Mouse (Mus musculus) fibroblast of lung, adult 2 months (primary cell): ENCODE data around the gene Efnb3.

Source experiments
- DNase-seq: peaks from one replicate; pipeline ENCODE4 v3.0.0-alpha.2; 2011; ENCODE audit warnings: low read depth

Efnb3 gene

GRCm38 (mm10) chr11:69559851-69560765, at the start of gene Efnb3:
Efnb3 (minus strand) TSS chr11:69560205.
- DNase-seq, result no peak

GRCm38 (mm10) chr11:69609416-69609815, 49.4 kb upstream of the Efnb3 start:
- no peak for DNase-seq

DNA sequence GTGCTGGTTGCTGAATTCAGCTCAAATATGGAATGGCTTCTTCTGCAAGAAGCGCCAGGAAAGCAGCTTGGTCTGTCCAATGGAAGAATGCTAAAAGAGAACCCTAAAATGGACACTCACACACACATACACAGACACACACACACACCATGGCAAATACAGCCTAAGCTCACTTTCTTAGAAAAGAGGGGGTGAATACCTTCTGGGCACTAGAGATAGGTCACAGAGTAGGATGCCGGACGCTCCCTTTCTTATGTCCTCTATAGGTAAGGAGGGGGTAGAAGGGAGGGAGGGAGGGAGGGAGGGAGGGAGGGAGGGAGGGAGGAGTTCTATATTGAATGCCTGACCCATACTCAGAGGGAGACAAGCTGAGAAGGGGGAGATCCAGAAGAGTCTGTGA, 48.5 kb upstream of the Efnb3 start:
- no peak for DNase-seq

DNA sequence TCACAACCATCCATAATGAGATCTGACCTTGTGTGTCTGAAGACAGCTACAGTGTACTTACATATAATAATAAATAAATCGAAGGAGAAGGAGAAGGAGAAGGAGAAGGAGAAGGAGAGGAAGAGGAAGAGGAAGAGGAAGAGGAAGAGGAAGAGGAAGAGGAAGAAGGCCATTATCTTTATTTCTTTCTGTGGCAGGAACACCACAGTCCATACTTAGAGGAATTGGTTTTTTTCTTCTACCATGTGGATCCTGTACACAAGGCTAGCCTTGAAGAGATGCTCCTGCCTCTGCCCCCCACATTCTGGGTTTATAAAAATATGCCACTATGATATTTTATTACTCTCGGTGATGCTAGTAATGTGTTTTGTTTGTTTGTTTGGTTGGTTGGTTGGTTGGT, 46.8 kb upstream of the Efnb3 start:
- DNase-seq, result no peak

DNA sequence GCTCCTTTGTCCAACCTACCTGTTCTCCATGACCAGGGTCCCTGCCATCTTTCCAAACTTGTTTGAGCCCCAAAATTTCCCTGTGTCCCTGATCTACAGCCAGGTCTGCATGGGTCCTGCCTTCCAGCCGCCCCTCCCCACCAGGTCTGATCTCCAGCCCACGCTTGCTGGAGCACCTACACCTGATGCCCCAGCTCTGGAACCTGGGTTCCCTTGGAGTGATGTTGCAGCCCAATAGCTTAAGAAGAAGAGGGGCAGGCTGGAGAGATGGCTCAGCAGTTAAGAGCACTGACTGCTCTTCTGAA, 46.4 kb upstream of the Efnb3 start:
- DNase-seq, result no peak

DNA sequence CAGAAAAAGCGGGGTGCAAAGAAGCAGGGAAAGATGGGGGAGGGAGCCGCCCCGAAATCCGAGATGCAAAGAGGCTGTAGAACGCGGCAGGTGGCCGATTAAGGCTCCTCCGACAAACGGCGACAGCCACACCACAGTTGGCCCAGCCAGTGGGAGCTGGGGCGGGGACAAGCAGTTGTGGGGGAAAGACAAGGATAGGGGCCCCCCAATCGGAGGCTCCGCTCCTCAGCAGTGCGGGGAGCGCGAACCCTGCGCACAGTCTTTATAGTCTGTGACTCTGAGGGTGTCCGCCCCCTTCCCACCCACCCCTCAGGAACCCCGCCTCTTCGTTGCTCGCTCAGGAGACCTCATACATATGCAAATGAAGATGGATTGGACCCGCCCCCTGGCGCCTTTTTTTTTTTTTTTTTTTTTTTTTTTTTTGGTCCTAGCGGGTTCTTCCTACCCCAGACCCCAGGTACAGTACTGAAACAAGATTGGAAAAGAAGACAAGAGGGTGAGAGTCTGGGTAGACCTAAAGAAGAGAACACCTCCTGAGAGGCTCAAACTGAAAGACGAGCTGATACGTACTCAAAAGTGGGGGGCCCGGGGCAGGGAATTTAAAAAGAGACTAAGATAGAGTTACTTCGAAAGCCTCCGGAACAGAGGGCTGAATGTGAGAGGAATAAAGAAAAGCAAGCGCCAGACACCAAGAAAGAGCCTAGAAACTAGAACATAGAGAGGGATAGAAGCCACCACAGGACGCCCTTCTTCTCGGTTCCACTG, 45.9 kb upstream of the Efnb3 start, which contains the start of gene Atp1b2:
TSS of gene Atp1b2 (minus strand) at position 217 of the 765 bp plus-strand sequence.
- no peak for DNase-seq

- DNase-seq, result no peak
Measured at GRCm38 (mm10) chr11:69604795-69605664, 45.0 kb upstream of the Efnb3 start.

DNA sequence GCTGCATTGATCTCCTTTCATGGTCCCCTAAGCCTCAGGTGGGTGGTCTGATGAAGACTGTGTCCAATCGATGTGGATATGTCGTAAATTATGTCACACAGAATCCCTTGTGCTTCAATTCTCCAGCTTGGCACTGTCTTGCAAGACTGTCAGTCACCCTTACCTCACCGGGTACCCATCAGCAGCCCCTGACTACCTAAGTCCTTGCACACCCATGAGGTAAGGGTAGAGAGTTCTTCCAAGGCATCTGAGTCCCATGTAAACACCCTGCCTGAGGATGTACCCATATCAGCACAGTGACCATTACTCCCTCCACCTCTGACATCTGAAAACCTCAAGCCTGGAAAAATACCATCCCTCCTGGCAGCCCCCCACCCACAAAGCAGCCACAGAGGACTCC, 44.3 kb upstream of the Efnb3 start:
- DNase-seq, result no peak

GRCm38 (mm10) chr11:69603516-69603915, 43.5 kb upstream of the Efnb3 start:
- no peak for DNase-seq

DNA sequence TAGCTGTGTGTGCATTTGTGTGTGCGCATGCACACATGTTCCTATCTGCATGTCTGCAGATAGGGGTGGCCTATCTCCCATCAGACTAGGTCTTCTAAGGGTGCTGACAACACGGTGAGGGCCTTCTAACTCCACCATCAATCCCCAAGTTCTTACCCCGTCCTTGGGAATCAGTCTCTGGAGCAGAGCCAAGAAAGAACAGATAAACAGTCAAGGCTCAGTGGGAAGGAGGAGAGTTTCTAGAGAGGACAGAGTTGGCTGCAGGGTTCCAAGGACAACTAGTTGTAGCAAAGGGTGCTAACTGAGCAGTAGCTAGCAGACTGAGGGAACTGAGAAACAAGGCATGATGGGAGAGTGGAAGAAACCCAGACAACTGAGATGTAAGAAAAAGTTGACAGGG, 41.8 kb upstream of the Efnb3 start:
- DNase-seq, result no peak

DNA sequence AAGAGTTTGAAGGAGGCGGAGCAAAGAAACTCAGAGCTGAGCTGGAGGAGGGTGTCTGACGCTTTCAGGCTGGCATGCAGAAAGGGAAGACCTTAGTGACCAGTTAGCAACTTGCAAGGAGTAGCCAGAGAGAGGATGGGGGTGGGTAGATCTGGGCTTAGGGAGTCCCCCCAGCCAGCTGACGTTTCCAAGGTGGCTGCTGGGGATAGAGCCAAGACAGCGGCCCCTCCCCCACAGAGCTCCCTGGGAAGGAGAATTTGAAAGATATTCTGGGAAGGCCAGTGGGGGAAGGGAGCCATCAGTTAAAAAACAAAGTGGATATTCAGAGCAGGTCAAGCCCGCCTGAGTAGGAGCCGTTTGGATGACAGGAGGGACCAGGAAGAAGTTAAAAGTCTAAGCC, 40.1 kb upstream of the Efnb3 start:
- no peak for DNase-seq

DNA sequence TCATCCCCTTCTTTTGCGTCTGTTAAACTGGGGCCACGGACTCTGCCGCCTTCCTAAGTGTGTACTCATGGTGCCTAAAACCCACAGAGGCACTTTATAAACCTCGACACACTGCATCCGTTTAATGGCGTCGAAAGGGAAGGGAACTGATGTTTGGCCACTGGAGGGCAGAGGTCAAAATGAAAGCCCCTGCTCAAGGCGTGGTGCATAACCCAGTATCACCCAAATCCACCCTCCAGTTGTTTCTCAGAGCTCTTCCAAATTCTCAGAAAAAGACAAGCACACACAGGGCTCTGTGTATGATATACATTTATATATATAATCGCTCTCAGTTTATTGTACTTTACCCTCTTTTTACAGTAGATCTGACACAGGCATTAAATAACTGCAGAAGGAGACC, 39.4 kb upstream of the Efnb3 start:
- no peak for DNase-seq

DNA sequence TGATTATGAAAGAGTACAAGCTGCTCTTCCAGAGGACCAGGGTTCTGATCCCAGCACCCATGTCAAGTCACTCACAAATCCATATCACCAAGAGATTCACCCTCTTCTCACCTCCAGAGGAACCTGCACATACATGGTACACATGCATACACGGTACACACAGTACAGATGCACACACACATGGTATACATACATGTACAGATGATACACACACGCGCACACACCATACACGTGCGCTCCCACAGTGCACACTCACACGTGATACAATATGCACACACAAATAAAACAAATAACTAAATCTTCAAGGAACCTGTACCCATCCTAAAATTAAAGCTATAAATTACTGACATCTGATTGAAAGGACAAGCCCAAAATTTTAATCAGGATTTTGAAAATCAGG, 34.8 kb upstream of the Efnb3 start:
- no peak for DNase-seq

DNA sequence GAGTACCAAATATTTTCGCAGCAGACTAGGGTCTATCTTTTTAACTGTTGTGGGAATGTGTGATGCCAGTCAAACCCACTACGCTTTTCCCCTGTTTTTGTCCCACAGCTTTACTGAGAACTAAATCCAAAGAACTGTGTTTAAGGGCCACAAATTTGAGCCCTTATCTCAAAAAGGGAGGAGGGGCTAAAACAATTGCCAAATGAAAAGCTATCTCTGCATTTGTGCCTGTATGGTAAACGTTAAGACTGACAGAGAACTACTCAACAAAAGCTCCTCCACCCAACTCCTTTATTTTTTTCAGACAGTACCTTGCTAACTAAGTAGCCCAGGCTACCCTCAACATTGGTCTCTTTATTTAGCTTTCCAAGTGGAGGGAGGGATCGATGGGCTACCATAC, 32.8 kb upstream of the Efnb3 start:
- no peak for DNase-seq

DNA sequence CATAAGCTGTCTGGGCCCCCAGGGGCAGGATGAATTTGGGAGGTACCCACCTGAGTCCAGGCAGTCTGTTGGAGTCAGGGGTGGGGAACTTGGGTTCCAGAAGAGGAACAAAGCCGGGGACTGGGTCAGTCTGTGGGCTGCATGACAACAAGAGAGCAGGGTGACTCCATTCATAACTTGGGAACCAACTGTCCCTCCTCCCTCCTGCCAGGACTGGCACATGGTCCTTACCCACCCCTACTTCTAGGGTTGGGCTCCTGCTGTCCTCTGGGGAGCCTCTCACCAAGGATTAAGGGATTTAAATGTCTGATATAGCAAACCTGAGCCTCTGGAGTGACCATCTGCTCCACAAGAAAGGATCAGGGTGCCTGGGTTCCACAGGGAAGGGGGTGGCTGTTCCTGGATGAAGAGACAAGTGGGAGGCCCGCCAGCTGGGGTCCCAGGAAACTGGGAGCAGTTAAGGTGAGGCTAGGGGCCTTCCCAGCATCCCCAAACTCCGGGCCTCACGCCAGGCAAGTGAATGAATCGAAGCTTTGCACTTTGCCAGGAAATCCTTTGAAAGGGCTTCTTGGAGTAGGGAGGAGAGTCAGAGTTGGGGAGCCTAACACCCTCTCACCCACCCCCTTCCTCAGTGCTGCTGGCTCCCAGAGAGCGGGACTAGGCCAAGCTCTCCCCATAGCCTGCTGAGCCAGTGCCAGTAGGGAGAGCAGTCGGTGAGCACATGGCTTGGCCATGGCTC, 32.1 kb upstream of the Efnb3 start:
- no peak for DNase-seq

GRCm38 (mm10) chr11:69591424-69591823, 31.4 kb upstream of the Efnb3 start:
- no peak for DNase-seq

- no peak for DNase-seq
Measured at GRCm38 (mm10) chr11:69590622-69591021, 30.6 kb upstream of the Efnb3 start.

DNA sequence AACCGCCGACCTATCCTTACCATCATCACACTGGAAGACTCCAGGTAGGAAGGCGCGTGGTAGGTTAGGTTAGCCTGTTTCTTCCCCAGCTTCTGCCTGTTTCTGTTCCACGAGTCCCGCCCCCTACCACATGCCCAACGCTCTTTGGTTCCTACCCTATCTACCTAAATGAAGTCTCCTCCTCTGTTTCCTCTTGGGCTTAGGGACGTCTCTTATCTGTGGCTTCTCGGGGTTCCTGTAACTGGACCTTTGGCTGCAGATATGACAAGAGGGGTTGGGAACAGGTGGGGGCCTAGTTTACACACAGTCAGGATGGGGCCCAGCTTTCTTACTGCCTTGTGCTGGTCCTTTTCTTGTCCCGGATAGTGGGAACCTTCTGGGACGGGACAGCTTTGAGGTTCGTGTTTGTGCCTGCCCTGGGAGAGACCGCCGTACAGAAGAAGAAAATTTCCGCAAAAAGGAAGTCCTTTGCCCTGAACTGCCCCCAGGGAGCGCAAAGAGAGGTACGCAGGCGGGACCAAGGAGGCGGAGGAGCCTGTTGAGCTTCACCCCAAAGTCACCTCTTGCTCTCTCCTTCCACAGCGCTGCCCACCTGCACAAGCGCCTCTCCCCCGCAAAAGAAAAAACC, 29.3 kb upstream of the Efnb3 start:
- DNase-seq, result no peak

- no peak for DNase-seq
Measured at GRCm38 (mm10) chr11:69585718-69586325, 25.8 kb upstream of the Efnb3 start.

DNA sequence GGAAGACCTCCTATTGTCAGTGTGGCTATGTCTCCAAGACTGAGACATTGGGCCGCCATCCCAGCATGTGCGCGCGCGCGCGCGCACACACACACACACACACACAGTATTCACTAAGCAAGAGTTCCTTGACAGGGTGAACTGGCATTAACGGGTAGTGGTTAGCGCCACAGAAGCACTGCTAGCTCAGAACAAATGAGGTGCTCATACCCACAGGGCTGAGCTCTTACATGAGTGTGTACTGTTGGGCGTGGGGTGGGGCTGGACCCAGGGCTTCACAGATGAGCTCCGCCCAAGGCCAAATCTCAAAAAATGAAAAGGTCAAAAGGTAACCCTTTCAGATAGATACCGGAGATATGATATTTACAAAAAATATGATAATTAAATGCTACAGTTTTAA, 24.9 kb upstream of the Efnb3 start:
- DNase-seq, result no peak

GRCm38 (mm10) chr11:69584008-69584407, 24.0 kb upstream of the Efnb3 start:
- no peak for DNase-seq
